Mouse (Mus musculus) hindbrain, embryonic 13.5 days (tissue): ENCODE data around the gene Fes. TPM values are rescaled to one million over a fixed set of nuclear protein-coding genes. Genes with fewer than 3 reads are reported as not detected.

Experiments used
- ATAC-seq: fragments of 200-750 bp; cut with Nextera tagmentation; 2 replicates; pipeline ENCODE4 v1.8.0; 2017; ENCODE audit warnings: moderate TSS enrichment; ENCODE audit not compliant: low FRiP score
- H3K27ac ChIP-seq: fragments of 300-500 bp; sonication (generic); 2 replicates; pipeline ENCODE4 v1.5.1; 2015; ENCODE audit warnings: inconsistent platforms, mild to moderate bottlenecking, moderate library complexity
- H3K27me3 ChIP-seq: fragments of 300-500 bp; sonication (generic); 2 replicates; pipeline ENCODE4 v1.6.1; 2015; ENCODE audit warnings: mild to moderate bottlenecking, inconsistent platforms
- H3K36me3 ChIP-seq: fragments of 300-500 bp; sonication (generic); 2 replicates; pipeline ENCODE4 v1.6.1; 2015; ENCODE audit warnings: mild to moderate bottlenecking, inconsistent platforms
- H3K4me1 ChIP-seq: fragments of 300-500 bp; sonication (generic); replicated peaks from 2 replicates; pipeline ENCODE4 v1.6.1; 2015; ENCODE audit warnings: inconsistent platforms
- H3K4me2 ChIP-seq: fragments of 300-500 bp; sonication (generic); 2 replicates; pipeline ENCODE4 v1.6.1; 2015; ENCODE audit warnings: inconsistent platforms, mild to moderate bottlenecking, moderate library complexity
- H3K4me3 ChIP-seq: fragments of 300-500 bp; sonication (generic); 2 replicates; pipeline ENCODE4 v1.5.1; 2015; ENCODE audit warnings: mild to moderate bottlenecking, inconsistent platforms
- H3K9ac ChIP-seq: fragments of 300-500 bp; sonication (generic); 2 replicates; pipeline ENCODE4 v1.6.1; 2015; ENCODE audit warnings: mild to moderate bottlenecking, inconsistent platforms
- H3K9me3 ChIP-seq: fragments of 300-500 bp; sonication (generic); 2 replicates; pipeline ENCODE4 v1.6.1; 2016; ENCODE audit warnings: inconsistent platforms
- WGBS: fragments of 180-500 bp; shearing (Covaris S2); methylation state at CpG from one replicate; pipeline ENCODE4 v1.1.7; 2015; 5-methylcytosine and 5-hydroxymethylcytosine counted together
- polyA plus RNA-seq: library from polyadenylated mRNA; unstranded; fragments of >200 nt; fragmentation: Nextera tagmentation; extraction: Ambion mirVana; gene quantifications from 2 replicates; pipeline ENCODE4 v1.2.1, GENCODE M21; 2015

Gene Fes
- polyA plus RNA-seq, 1 experiment from 2014 or later = 6.1 TPM

- no peak for ATAC-seq
- no peak overlapping the region for H3K27ac ChIP-seq
- peaks cover 72% of the 10 kb centered on the region for H3K36me3 ChIP-seq
- H3K27me3 ChIP-seq = no peaks in the 10 kb centered on the region
- no peak overlapping the region for H3K4me2 ChIP-seq
- WGBS = 95% methylated on average over 8 of the region's 8 CpGs
- H3K4me3 ChIP-seq = no peak overlapping the region
- H3K4me1 ChIP-seq = peaks cover 11% of the 10 kb centered on the region
- no peak overlapping the region for H3K9ac ChIP-seq
- no peaks in the 10 kb centered on the region for H3K9me3 ChIP-seq
These were observed 34.8 kb downstream of the Fes start for GRCm38 (mm10) chr7:80352920-80353319.

GRCm38 (mm10) chr7:80350808-80351207 lies 36.9 kb downstream of the Fes start:
- no peak for ATAC-seq

GRCm38 (mm10) chr7:80347670-80348586 lies 39.8 kb downstream of the Fes start:
- H3K9ac ChIP-seq = no peak overlapping the region
- 71% methylated on average over 13 of the region's 13 CpGs for WGBS

More at GRCm38 (mm10) chr7:80350808-80351207, 36.9 kb downstream of the Fes start:
- no peaks in the 10 kb centered on the region for H3K4me1 ChIP-seq
- WGBS = 85% methylated on average over 2 of the region's 2 CpGs
- no peak overlapping the region for H3K4me3 ChIP-seq
- H3K9ac ChIP-seq = no peak overlapping the region
- no peak overlapping the region for H3K27ac ChIP-seq
- no peaks in the 10 kb centered on the region for H3K9me3 ChIP-seq
- H3K27me3 ChIP-seq = no peaks in the 10 kb centered on the region
- H3K36me3 ChIP-seq = peaks cover 52% of the 10 kb centered on the region
- H3K4me2 ChIP-seq = no peak overlapping the region

GRCm38 (mm10) chr7:80346830-80347229 lies 40.9 kb downstream of the Fes start:
- Histone ChIP-seq H3K9ac (no peak overlapping the region), H3K36me3 (peaks cover 26% of the 10 kb centered on the region), H3K27me3 (no peaks in the 10 kb centered on the region), H3K4me2 (no peak overlapping the region), H3K4me3 (no peak overlapping the region), H3K4me1 (peaks cover 18% of the 10 kb centered on the region), H3K9me3 (no peaks in the 10 kb centered on the region), H3K27ac (no peak overlapping the region)
- no peak for ATAC-seq
- 90% methylated on average over 5 of the region's 5 CpGs for WGBS

More at GRCm38 (mm10) chr7:80347670-80348586, 39.8 kb downstream of the Fes start:
- Histone ChIP-seq H3K27ac (no peak overlapping the region), H3K9me3 (no peaks in the 10 kb centered on the region), H3K4me3 (no peak overlapping the region), H3K4me1 (peaks cover 8% of the 10 kb centered on the region), H3K4me2 (no peak overlapping the region), H3K27me3 (no peaks in the 10 kb centered on the region), H3K36me3 (peaks cover 36% of the 10 kb centered on the region)
- ATAC-seq = no peak

- Histone ChIP-seq H3K27ac (no peak overlapping the region), H3K27me3 (no peaks in the 10 kb centered on the region), H3K4me2 (no peak overlapping the region), H3K9me3 (no peaks in the 10 kb centered on the region), H3K4me1 (peaks cover 24% of the 10 kb centered on the region), H3K9ac (no peak overlapping the region), H3K4me3 (no peak overlapping the region), H3K36me3 (peaks cover 20% of the 10 kb centered on the region)
- 95% methylated on average over 9 of the region's 9 CpGs for WGBS
- ATAC-seq = no peak
These were observed 41.6 kb downstream of the Fes start for GRCm38 (mm10) chr7:80346173-80346572.

GRCm38 (mm10) chr7:80343270-80344018 lies 44.3 kb downstream of the Fes start:
- H3K4me3 ChIP-seq = peak overlapping the region; percentile 51
- peak overlapping the region; percentile 87 for H3K27ac ChIP-seq
- peak; percentile 15 for ATAC-seq
- peaks cover 43% of the 10 kb centered on the region for H3K4me1 ChIP-seq
- H3K27me3 ChIP-seq = no peaks in the 10 kb centered on the region
- 28% methylated on average over 19 of the region's 19 CpGs for WGBS
- H3K9me3 ChIP-seq = no peaks in the 10 kb centered on the region
- peak overlapping the region; percentile 77 for H3K9ac ChIP-seq
- H3K4me2 ChIP-seq = peak overlapping the region; percentile 79
- H3K36me3 ChIP-seq = peaks cover 5% of the 10 kb centered on the region; the same call in 1 of the 2 replicates

- H3K4me1 ChIP-seq = peaks cover 48% of the 10 kb centered on the region
- no peaks in the 10 kb centered on the region for H3K27me3 ChIP-seq
- no peaks in the 10 kb centered on the region for H3K9me3 ChIP-seq
- peak within 1 kb of the TSS; percentile 51 for H3K4me3 ChIP-seq
- H3K4me2 ChIP-seq = peak within 1 kb of the TSS; percentile 79
- peak within 1 kb of the TSS; percentile 87 for H3K27ac ChIP-seq
- under 1% methylated on average over 25 of the region's 25 CpGs for WGBS
- peak within 1 kb of the TSS; percentile 77 for H3K9ac ChIP-seq
- H3K36me3 ChIP-seq = peaks cover 6% of the 10 kb centered on the region; the same call in 1 of the 2 replicates
- peak; percentile 36 for ATAC-seq
These were observed 44.9 kb downstream of the Fes start, which contains the start of gene Hddc3 for GRCm38 (mm10) chr7:80342858-80343257. TSS of gene Hddc3 (plus strand) at chr7:80343104.

- peak overlapping the region; percentile 90 for H3K27ac ChIP-seq
- no peak for ATAC-seq
- WGBS = 69% methylated on average over 7 of the region's 7 CpGs
- H3K36me3 ChIP-seq = peaks cover 16% of the 10 kb centered on the region
- H3K27me3 ChIP-seq = no peaks in the 10 kb centered on the region
- H3K9me3 ChIP-seq = no peaks in the 10 kb centered on the region
- peaks cover 58% of the 10 kb centered on the region for H3K4me1 ChIP-seq
- H3K4me3 ChIP-seq = no peak overlapping the region
- no peak overlapping the region; the same call in 1 of the 2 replicates for H3K9ac ChIP-seq
- H3K4me2 ChIP-seq = 0 out of 2 replicates have a peak overlapping the region, but pooled peaks have one; percentile 95
These were observed 46.0 kb downstream of the Fes start for GRCm38 (mm10) chr7:80341793-80342192.

GRCm38 (mm10) chr7:80340793-80341192 lies 47.0 kb downstream of the Fes start, which contains the start of gene Unc45a:
TSS of gene Unc45a (minus strand) at chr7:80341005.
- Histone ChIP-seq H3K9me3 (no peaks in the 10 kb centered on the region), H3K9ac (peak within 1 kb of the TSS; percentile 90), H3K4me1 (peaks cover 67% of the 10 kb centered on the region), H3K36me3 (peaks cover 26% of the 10 kb centered on the region), H3K4me2 (peak within 1 kb of the TSS; percentile 95), H3K27ac (peak within 1 kb of the TSS; percentile 90), H3K4me3 (peak within 1 kb of the TSS; percentile 64), H3K27me3 (no peaks in the 10 kb centered on the region)
- WGBS = 4% methylated on average over 11 of the region's 11 CpGs
- ATAC-seq = peak; percentile 15; the same call in 1 of the 2 replicates

GRCm38 (mm10) chr7:80339793-80340628 lies 47.7 kb downstream of the Fes start:
- peaks cover 74% of the 10 kb centered on the region for H3K4me1 ChIP-seq
- peak overlapping the region; percentile 64 for H3K4me3 ChIP-seq
- H3K9me3 ChIP-seq = no peaks in the 10 kb centered on the region
- H3K9ac ChIP-seq = peak overlapping the region; percentile 90
- peaks cover 29% of the 10 kb centered on the region for H3K36me3 ChIP-seq
- WGBS = under 1% methylated on average over 45 of the region's 45 CpGs
- no peaks in the 10 kb centered on the region for H3K27me3 ChIP-seq
- H3K27ac ChIP-seq = peak overlapping the region; percentile 90
- peak overlapping the region; percentile 95 for H3K4me2 ChIP-seq
- peak; percentile 96 for ATAC-seq

GRCm38 (mm10) chr7:80339371-80339770 lies 48.4 kb downstream of the Fes start:
- Histone ChIP-seq H3K27me3 (no peaks in the 10 kb centered on the region), H3K4me3 (peak overlapping the region; percentile 64), H3K4me1 (peaks cover 74% of the 10 kb centered on the region), H3K27ac (peak overlapping the region; percentile 90), H3K9me3 (no peaks in the 10 kb centered on the region), H3K36me3 (peaks cover 35% of the 10 kb centered on the region), H3K4me2 (peak overlapping the region; percentile 95), H3K9ac (peak overlapping the region; percentile 90)
- 5% methylated on average over 17 of the region's 17 CpGs for WGBS
- no peak for ATAC-seq
